Mouse (Mus musculus) NIH3T3 (cell line): ENCODE data around the gene Klf12.

Source experiments
- DNase-seq: peaks from one replicate; pipeline ENCODE4 v3.0.0-alpha.2; 2012; ENCODE audit warnings: low read depth

Klf12 gene

GRCm38 (mm10) chr14:100231384-100231783 is 53.1 kb downstream of the Klf12 start:
- no peak for DNase-seq

- no peak for DNase-seq
Observed at GRCm38 (mm10) chr14:100228120-100228519, 56.4 kb downstream of the Klf12 start.

GRCm38 (mm10) chr14:100227717-100228116 is 56.8 kb downstream of the Klf12 start:
- DNase-seq, result no peak

DNA sequence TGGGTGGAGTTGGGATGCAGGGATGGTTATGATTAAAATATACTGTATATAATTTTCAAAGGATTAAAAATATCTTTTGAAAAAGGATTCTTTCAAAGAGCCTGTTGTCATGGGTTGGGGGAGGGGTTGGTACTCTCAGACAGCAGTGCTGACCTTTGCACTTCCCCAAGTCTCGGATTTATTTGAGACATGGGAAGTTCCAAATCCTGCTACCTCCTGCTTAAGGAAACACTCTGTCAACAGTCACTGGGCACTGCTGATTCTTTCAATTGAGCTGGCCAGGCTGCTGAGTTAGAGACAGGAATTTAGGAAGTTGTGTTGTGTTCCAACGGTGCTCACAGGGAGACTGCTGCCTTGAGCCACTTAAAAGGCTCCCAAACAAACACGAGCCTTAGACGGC is 60.3 kb downstream of the Klf12 start:
- DNase-seq, result no peak

- DNase-seq, result no peak
Observed at GRCm38 (mm10) chr14:100222260-100222659, 62.2 kb downstream of the Klf12 start.

- no peak for DNase-seq
Observed at GRCm38 (mm10) chr14:100215213-100215785, 69.2 kb downstream of the Klf12 start.

DNA sequence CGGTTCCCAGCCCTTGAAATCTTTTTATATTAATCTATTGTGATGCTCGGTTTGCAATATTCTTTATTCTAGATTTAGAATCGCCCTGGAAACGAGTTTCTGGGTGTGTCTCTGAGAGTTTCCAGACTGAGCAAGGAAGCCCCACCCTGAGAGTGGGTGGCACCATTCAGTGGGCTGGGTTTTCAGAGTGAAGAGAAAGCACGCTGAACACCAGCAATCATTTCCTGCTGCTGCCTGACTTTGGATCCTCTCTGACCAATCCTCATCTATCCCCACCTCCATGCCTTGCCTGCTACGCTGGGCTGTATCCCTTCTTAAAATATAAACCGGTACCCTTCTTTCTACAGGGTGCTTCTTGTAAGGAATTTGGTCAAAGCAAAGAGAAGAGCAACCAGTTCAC is 71.4 kb downstream of the Klf12 start:
- DNase-seq, result no peak

DNA sequence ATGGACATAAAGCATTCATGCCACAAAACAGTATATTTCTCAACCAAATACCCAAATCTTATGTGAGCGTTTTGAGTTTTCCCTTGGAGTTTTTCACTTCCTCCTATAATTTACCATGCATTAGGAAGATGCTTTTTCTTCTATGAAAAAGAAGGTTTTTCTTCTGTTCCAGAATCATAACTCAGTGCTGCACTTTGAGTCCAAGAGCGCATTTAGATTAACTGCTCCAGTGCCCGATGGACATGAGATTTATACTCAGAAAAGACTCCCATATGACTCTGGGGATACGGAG is 72.7 kb downstream of the Klf12 start:
- no peak for DNase-seq

- DNase-seq, result no peak
Observed at GRCm38 (mm10) chr14:100211036-100211825, 73.2 kb downstream of the Klf12 start.

GRCm38 (mm10) chr14:100209814-100210419 is 74.6 kb downstream of the Klf12 start:
- DNase-seq, result no peak

DNA sequence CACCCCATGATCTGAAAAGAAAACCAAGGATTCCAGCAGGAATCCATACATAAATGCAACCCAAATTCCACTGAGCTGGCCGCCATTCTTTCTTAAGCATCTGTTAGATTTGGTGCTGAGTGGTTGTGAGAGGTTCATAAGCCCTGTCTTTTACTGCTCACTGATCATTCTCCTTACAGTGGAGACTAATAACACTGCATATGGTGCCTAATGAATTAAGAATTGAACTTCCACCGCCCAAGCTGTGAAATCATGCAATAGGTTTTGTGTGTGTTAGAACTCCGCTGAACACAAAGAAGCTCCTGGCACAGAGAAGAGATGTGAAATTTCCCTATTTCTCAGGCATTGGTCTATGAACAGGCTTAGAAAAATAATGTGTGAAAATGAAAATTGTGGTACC is 77.4 kb downstream of the Klf12 start:
- no peak for DNase-seq

- DNase-seq, result no peak
Observed at GRCm38 (mm10) chr14:100206207-100206606, 78.3 kb downstream of the Klf12 start.

DNA sequence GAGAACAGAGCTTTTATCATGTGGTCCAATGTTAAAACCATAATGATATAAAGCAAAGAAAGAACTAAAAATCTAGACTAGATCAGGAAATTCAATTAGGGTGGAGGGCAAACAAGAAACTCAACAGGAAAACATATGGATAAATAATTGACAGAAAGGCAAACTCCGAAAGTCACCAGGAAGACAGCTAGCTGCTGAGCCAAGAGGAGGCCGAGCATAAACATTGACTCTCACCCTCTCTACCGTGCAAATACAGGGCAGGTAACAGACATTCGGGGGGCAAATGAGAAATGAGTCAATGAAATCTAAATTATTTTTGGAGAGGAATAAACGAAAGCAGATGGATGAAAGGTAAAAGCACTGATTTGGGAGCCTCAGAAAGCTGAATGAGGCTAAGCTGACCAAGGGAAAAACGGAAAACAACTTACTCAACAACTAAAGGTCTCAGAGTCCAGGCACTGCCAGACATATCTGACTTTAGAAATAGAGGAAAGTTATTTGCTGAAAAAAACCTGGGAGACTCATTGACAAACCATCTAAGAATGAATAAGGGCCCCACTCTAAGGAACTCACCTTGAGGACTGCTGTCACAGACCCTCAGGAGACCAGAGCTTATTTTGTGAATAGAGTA is 84.3 kb downstream of the Klf12 start:
- DNase-seq, result no peak

DNA sequence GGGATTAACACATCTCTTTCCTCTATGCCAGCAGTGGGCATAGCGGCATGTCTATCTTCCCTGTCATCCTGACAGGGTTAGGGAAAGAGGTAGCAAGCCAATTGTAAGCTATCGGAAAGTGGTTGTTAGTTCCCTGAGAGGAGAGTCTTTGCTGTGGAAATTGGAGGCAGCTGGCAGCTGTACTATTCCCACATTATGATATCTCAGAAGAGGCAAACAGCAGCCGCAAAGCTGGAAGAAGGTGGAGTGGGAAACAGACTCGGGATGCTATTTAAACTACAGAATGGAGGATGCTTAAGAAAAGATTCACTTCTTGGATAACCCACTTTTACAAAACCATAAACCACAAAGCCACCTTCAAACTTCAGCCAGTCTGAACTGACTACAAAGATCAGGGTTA is 85.8 kb downstream of the Klf12 start:
- DNase-seq, result no peak

DNA sequence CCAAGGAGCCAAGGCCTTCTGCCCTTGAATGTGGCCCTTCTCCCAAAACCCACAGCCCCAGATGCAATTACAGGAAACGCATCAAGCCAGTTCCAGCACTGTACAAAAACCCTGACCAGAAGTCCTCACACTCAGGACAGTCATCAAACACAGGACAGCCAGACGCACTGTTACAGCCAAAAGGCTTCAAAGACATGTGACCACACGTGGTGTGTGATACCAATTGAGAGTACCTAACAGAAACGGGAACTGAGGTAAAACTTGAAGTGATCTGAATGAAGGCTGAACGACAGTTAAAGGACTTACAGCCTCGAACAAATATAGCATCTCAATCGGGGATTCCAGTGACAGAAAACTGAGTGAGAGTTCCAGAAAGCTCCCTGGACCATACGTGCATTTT is 87.3 kb downstream of the Klf12 start:
- no peak for DNase-seq

DNA sequence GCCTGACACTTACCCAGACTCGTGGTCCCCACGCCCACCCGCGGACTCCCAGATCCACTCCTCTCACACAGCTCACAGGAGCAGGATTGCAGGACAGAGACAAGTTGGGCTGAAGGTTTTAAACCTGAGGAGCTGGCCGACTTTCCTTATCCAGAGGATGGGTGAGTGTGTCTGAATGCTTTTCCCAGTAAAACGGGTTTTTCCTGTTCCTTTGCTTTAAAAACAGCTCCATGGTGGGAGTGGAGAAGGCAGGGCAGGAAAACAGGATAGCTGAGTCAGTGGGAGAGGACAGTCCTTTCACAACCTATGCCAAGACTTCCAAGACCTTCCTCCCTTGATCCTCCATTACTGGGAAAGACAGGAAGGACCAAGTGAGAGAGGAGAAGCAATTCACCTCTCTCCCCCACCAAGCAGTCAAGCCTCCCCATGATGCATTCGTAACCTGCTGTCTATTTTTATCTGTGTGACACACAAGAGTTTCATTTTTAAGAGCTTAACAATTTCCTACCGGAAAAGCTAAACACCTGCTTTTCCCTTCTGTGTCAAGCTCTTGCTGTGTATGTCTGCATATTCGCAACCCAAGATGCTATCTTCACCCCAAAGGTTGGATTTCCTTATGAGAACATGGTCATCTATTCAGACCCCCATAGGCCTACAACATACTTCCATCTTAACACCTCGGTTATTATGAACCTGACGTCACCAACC is 94.8 kb downstream of the Klf12 start:
- no peak for DNase-seq

DNA sequence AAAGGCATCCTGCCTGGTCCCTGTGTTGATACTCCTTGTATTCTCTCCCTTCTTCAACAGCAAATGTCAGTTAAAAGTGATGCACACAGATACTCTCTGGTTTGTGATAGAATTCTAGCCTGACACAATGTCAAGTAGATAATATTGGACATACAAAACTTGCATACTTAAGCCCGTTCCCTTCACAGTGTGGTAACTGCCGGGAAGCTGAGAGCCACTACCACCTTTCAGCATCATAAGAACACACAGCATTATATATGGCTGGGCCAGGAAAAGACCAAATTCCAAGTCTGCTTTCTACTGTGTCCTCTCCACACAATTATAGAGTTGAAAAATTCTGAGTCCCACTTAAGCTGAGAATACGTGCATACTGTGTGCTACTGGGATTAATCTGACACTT is 97.1 kb downstream of the Klf12 start:
- DNase-seq, result no peak

DNA sequence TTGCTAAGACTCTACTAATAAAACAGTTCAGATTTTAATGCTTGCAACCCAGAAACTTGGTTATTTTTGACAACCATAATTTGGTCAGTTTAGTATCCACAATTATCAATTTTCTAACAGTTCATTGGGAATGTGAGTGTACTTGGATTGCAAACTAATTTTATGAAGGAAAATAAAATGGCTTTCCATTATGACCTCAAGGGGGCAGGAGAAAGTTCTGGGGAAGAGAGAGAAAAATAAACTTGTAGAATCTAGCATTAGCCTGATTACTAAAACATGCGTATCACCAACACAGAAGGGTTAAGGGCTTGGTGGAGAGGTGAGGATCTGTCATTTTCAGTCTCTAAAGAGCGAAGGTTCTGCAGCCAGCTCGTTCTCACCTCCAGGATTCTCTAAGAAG is 106.7 kb downstream of the Klf12 start:
- DNase-seq, result no peak

DNA sequence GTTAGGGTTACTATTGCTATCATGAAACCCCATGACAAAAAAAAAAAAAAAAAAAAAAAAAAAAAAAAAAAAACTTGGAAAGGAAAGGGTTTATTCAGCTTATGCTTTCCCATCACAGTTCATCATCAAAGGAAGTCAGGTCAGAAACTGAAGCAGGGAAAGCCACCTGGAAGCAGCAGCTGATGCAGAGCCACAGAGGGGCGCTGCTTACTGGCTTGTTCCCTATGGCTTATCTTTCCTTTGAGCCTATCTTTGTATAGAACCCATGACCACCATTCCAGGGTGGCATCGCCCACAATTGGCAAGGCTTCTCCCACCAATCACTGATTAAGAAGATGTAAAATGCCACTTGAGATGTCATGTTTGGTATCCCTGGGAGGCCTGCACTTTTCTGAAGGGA is 119.4 kb downstream of the Klf12 start:
- DNase-seq, result no peak

DNA sequence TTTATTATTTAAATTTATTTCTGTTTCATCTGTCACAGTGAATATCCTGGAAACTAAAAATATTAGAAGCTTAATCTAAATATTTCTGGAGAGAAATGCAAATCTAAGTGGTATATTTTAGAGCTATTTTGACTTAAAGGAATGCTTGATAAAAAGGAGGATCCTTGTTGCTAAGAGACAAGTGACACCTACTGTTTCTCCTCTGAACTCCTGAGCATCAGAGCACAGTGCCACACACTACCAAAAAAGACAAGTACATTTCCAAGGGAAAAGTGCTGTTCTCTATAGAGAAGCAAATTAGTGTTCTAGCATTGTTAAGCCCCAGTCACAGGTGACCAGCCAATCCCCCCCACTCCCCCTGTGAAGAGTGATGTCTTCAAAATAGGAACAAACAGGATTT is 127.8 kb downstream of the Klf12 start:
- no peak for DNase-seq

GRCm38 (mm10) chr14:100147666-100148065 is 136.8 kb downstream of the Klf12 start:
- DNase-seq, result peak; percentile 18

- no peak for DNase-seq
Observed at GRCm38 (mm10) chr14:100140370-100140769, 144.1 kb downstream of the Klf12 start.

DNA sequence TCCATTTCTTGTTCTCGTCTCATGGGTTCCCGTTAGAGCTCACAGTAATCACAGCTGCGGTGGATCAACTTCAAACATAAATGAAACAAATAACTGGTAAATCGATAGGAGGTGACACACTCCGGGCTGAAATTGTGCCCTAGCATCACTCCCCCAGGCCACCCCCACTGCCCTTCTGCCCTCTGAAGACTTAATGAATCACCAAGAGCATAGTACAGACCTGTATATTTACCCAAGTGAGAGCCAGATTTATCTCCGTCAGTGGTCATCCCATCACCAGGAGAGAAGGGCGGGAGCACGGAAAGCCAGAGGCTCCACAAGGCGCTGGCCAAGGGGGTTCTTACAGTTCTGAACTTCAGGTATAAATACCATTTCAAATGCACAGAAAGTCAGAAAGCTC is 150.2 kb downstream of the Klf12 start:
- DNase-seq, result no peak
